Mouse (Mus musculus): ENCODE measurements around the gene Chrm4. TPM values are rescaled to one million over a fixed set of nuclear protein-coding genes. Genes with fewer than 3 reads are reported as not detected.
A peak's percentile ranks its signal among the peaks of the same experiment; 100 is the strongest.

The Chrm4 gene
- total RNA-seq, 2 experiments from 2014 or later: not detected

GRCm38 (mm10) chr2:91944170-91944950 is 17.3 kb downstream of the Chrm4 start:
- DNase-seq: peak; percentile 88

GRCm38 (mm10) chr2:91945483-91945882 is 18.4 kb downstream of the Chrm4 start, which contains the start of gene Gm9821:
TSS of gene Gm9821 (plus strand) at chr2:91945703.
- DNase-seq: no peak

GRCm38 (mm10) chr2:91946836-91947235 is 19.8 kb downstream of the Chrm4 start:
- peak; percentile 69 for DNase-seq

- DNase-seq: peak; percentile 51
These were observed 20.5 kb downstream of the Chrm4 start for GRCm38 (mm10) chr2:91947397-91948150.

- no peak for DNase-seq
These were observed 21.1 kb downstream of the Chrm4 start for GRCm38 (mm10) chr2:91948151-91948509.

GRCm38 (mm10) chr2:91948792-91949241 is 21.8 kb downstream of the Chrm4 start:
- no peak for DNase-seq

- DNase-seq: peak; percentile 83
These were observed 22.6 kb downstream of the Chrm4 start for GRCm38 (mm10) chr2:91949411-91950274.

GRCm38 (mm10) chr2:91950275-91951085 is 23.4 kb downstream of the Chrm4 start:
- peak; percentile 72 for DNase-seq

GRCm38 (mm10) chr2:91953825-91954224 is 26.8 kb downstream of the Chrm4 start:
- peak; percentile 84 for DNase-seq

GRCm38 (mm10) chr2:91955121-91955591 is 28.1 kb downstream of the Chrm4 start:
- DNase-seq: no peak

GRCm38 (mm10) chr2:91955875-91956274 is 28.8 kb downstream of the Chrm4 start:
- DNase-seq: no peak

- peak; percentile 53 for DNase-seq
These were observed 30.0 kb downstream of the Chrm4 start for GRCm38 (mm10) chr2:91957096-91957495.

- DNase-seq: no peak
These were observed 31.0 kb downstream of the Chrm4 start for GRCm38 (mm10) chr2:91958049-91958448.

- DNase-seq: peak; percentile 80
These were observed 31.8 kb downstream of the Chrm4 start for GRCm38 (mm10) chr2:91958701-91959457.

- no peak for DNase-seq
These were observed 32.7 kb downstream of the Chrm4 start for GRCm38 (mm10) chr2:91959544-91960410.

- DNase-seq: no peak
These were observed 33.4 kb downstream of the Chrm4 start for GRCm38 (mm10) chr2:91960459-91960858.

- DNase-seq: no peak
These were observed 35.1 kb downstream of the Chrm4 start for GRCm38 (mm10) chr2:91961901-91962761.

GRCm38 (mm10) chr2:91962864-91963401 is 35.9 kb downstream of the Chrm4 start:
- peak; percentile 54 for DNase-seq
